Mouse (Mus musculus) kidney, adult 2 months (tissue): ENCODE measurements at regions not wholly inside any gene's neighbourhood (a gene's known extent, or its start where the extent isn't known, plus 50 kb on each side); places are given as distances from the start of the nearest gene placed in this dataset.

Experiments
- CTCF ChIP-seq: fragments of 200-500 bp; conservative IDR thresholded peaks from 2 replicates; pipeline ENCODE4 v1.5.1; 2011; ENCODE audit warnings: low read depth, mild to moderate bottlenecking, control low read depth, low read length, moderate library complexity, mixed read lengths; ENCODE audit not compliant: insufficient read depth, insufficient read length
- POLR2A ChIP-seq: fragments of 200-500 bp; IDR thresholded peaks from one replicate; pipeline ENCODE4 v1.6.1; 2011; ENCODE audit warnings: low read depth, low read length, control low read depth

GRCm38 (mm10) chr3:148630865-148631264 lies 359.5 kb downstream of the Adgrl2 start:
- TF ChIP-seq CTCF = no peak
- TF ChIP-seq POLR2A = no peak
